Mouse (Mus musculus) CH12.LX (cell line): ENCODE results near the gene AL607142.1.

Experiments
- BHLHE40 ChIP-seq: IDR thresholded peaks from 2 replicates; pipeline ENCODE4 v1.6.1; 2011; ENCODE audit warnings: mild to moderate bottlenecking, low read depth, low read length, improper control_type of control experiment
- CTCF ChIP-seq, 2 experiments: IDR thresholded peaks in 1 of 2; conservative IDR thresholded peaks in 1 of 2; 2 replicates each; pipeline ENCODE4 v1.5.1; 2011 to 2012; ENCODE audit warnings: low read depth in 2 of 2, low read length in 2 of 2, improper control_type of control experiment in 1 of 2, inconsistent platforms in 1 of 2, mild to moderate bottlenecking in 1 of 2, moderate library complexity in 1 of 2
- E2F4 ChIP-seq: IDR thresholded peaks from 2 replicates; pipeline ENCODE4 v1.6.1; 2011; ENCODE audit warnings: low read depth, low read length, improper control_type of control experiment; ENCODE audit not compliant: insufficient replicate concordance
- EP300 ChIP-seq: IDR thresholded peaks from 2 replicates; pipeline ENCODE4 v1.6.1; 2011; ENCODE audit warnings: low read length, improper control_type of control experiment
- JUND ChIP-seq: conservative IDR thresholded peaks from 2 replicates; pipeline ENCODE4 v1.6.1; 2011; ENCODE audit warnings: low read depth, low read length, improper control_type of control experiment
- KAT2A ChIP-seq: IDR thresholded peaks from 2 replicates; pipeline ENCODE4 v1.6.1; 2012; ENCODE audit warnings: low read length, improper control_type of control experiment, inconsistent platforms; ENCODE audit not compliant: insufficient replicate concordance
- MAFK ChIP-seq: IDR thresholded peaks from 2 replicates; pipeline ENCODE4 v1.6.1; 2011; ENCODE audit warnings: low read length, improper control_type of control experiment; ENCODE audit not compliant: insufficient replicate concordance
- MAX ChIP-seq: IDR thresholded peaks from 2 replicates; pipeline ENCODE4 v1.6.1; 2011; ENCODE audit warnings: low read length, improper control_type of control experiment
- NRF1 ChIP-seq: IDR thresholded peaks from 2 replicates; pipeline ENCODE4 v1.6.1; 2014; ENCODE audit warnings: low read depth, mild to moderate bottlenecking, inconsistent platforms, low read length, improper control_type of control experiment, moderate library complexity
- POLR2A ChIP-seq: IDR thresholded peaks from 2 replicates; pipeline ENCODE4 v1.6.1; 2011; ENCODE audit warnings: low read depth, mild to moderate bottlenecking, improper control_type of control experiment, low read length
- POLR2AphosphoS2 ChIP-seq: IDR thresholded peaks from 2 replicates; pipeline ENCODE4 v1.6.1; 2011; ENCODE audit warnings: low read depth, low read length, improper control_type of control experiment
- USF1 ChIP-seq: IDR thresholded peaks from 2 replicates; pipeline ENCODE4 v1.6.1; 2014; ENCODE audit warnings: low read depth, mild to moderate bottlenecking, inconsistent platforms, low read length, improper control_type of control experiment
- ZNF384 ChIP-seq: IDR thresholded peaks from 2 replicates; pipeline ENCODE4 v1.6.1; 2012; ENCODE audit warnings: low read depth, low read length, improper control_type of control experiment, inconsistent platforms

DNA sequence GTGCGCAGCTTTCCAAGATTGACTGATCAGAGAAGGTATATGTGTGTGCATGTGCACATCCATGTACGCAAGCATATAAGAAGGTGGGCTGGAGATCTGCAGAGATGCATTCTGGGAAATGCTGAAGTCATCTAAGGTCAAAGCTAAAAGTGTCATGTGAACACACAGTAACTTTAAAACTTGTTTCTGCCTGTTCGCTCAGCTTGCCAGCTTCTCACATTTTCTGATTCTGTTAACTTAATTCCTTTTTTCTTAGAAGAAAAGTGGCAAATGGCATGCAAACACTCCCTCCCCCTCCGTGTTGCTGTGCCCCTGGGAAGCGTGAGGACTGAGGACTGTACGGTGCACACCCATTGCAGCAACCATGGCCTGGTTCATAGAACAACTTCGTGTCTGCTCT, 22.3 kb upstream of the AL607142.1 start:
- no peak for TF ChIP-seq MAX
- no peak for TF ChIP-seq JUND
- TF ChIP-seq E2F4: no peak
- TF ChIP-seq POLR2AphosphoS2: no peak
- no peak for TF ChIP-seq CTCF (conservative IDR thresholded peaks at IDR 0.05 in 1 of 2, IDR thresholded peaks at IDR 0.05 in 1 of 2; ENCODE audit: low read depth in 2 of 2, low read length in 2 of 2)
- no peak for TF ChIP-seq EP300
- no peak for TF ChIP-seq POLR2A
- TF ChIP-seq MAFK: no peak
- TF ChIP-seq NRF1: no peak
- no peak for TF ChIP-seq ZNF384
- TF ChIP-seq BHLHE40: no peak
- no peak for TF ChIP-seq USF1
- TF ChIP-seq KAT2A: no peak
